Mouse (Mus musculus): ENCODE data around the gene Eif5a. TPM values are rescaled to one million over a fixed set of nuclear protein-coding genes. Genes with fewer than 3 reads are reported as not detected.

Gene Eif5a
- polyA plus RNA-seq, 1 experiment from 2014 or later: 2,108 TPM

DNA sequence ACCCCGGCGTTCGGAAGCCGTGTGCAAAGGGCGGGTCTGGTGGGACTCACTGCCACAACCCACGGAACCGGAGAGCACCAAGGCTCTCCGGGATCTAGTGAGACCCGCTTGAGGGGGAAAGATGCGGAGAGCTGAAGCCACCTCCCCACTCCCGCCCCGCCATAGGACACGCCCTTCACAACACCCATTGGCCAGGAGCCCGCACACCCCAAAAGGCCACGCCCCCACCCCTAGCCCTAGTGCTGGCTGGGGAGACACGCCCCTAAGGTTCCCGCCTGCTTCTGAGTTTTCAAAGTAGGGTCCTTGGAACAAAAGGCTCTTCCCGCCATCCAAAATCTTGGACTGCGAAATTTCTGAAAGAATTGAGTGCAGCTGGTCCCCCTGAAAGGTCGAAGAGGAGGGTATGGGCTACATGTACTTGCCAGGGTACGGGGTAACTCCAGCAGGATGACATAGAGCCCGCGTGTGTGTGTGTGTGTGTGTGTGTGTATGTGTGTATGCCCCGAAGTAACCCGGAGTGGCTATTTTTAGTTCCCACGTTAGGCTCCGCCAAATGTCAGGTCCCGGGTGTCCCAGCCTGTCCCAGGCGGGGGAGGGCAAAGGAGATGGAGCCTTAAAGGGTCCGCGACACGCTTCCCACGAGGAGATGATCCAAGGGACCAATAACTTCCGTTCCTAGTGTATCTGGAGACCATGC lies 26.5 kb upstream of the Eif5a start, which contains the start of gene Slc2a4:
Gene Slc2a4, minus strand, starts transcription at position 123 of the 697 bp plus-strand sequence.
- WGBS: under 1% methylated on average over 34 of the region's 34 CpGs
- H3K4me1 ChIP-seq (ENCODE audit: control insufficient read depth, insufficient read depth, low read length): peaks cover 9% of the 10 kb centered on the region; the same call in 1 of the 2 replicates
- H3K4me2 ChIP-seq (replicated peaks; ENCODE audit: low read depth, low read length): peak within 1 kb of the TSS; percentile 78
- ATAC-seq (ENCODE audit: low FRiP score, low TSS enrichment): peak; percentile 94
- peak within 1 kb of the TSS; percentile 90 for H3K27ac ChIP-seq (ENCODE audit: low read depth, low read length)
- no peaks in the 10 kb centered on the region for H3K27me3 ChIP-seq (ENCODE audit: control insufficient read depth, insufficient read depth, low read length)
- peak within 1 kb of the TSS; percentile 65 for H3K9ac ChIP-seq (ENCODE audit: low read depth, low read length)
- peaks cover 14% of the 10 kb centered on the region for H3K36me3 ChIP-seq (ENCODE audit: control insufficient read depth, insufficient read depth, low read length)
- no peaks in the 10 kb centered on the region for H3K9me3 ChIP-seq (ENCODE audit: control insufficient read depth, low read length)
- H3K4me3 ChIP-seq (ENCODE audit: low read length): peak within 1 kb of the TSS; percentile 58

DNA sequence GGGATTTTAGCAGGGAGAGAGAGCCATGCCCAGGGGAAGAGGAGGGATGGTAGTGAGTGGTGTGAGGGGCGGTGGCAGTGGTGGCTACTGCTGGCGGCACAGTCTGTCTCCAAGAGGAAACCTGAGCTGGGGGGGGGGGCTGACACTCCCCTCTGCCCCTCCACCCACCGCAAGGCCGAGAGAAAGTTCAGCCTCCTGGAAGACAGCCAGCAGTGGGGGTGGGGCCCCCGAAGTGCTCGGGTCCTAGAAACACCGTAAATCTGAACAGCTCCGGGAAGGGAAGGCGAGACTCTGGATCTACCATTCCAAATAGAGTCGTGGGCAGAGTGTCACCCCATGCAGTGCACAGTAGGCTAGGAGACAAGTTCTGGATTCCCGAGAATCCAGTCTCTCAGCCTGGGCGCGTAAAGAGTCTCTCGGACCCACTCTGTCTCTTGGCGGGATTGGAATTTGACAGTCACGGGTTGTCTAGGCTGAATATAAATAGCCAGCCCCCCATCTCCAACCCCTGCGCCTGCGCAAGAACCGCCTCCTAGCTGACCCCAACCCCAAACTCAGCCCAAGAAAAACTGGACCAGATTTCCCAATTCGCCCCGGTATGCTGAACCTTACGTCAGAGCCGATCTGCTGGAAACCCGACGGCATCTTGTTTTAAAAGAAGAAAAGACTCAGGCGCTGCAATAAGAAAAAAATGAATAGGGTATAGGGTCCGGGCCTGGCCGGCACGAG lies 25.7 kb upstream of the Eif5a start:
- Histone ChIP-seq H3K4me2 (replicated peaks; ENCODE audit: low read depth, low read length) (peak overlapping the region; percentile 78), H3K36me3 (ENCODE audit: control insufficient read depth, insufficient read depth, low read length) (peaks cover 18% of the 10 kb centered on the region), H3K9ac (ENCODE audit: low read depth, low read length) (peak overlapping the region; percentile 65), H3K4me1 (ENCODE audit: control insufficient read depth, insufficient read depth, low read length) (peaks cover 9% of the 10 kb centered on the region; the same call in 1 of the 2 replicates), H3K27ac (ENCODE audit: low read depth, low read length) (peak overlapping the region; percentile 90), H3K4me3 (ENCODE audit: low read length) (peak overlapping the region; percentile 58), H3K27me3 (ENCODE audit: control insufficient read depth, insufficient read depth, low read length) (no peaks in the 10 kb centered on the region), H3K9me3 (ENCODE audit: control insufficient read depth, low read length) (no peaks in the 10 kb centered on the region)
- 2% methylated on average over 29 of the region's 29 CpGs for WGBS
- ATAC-seq (ENCODE audit: low FRiP score, low TSS enrichment): peak; percentile 54

DNA sequence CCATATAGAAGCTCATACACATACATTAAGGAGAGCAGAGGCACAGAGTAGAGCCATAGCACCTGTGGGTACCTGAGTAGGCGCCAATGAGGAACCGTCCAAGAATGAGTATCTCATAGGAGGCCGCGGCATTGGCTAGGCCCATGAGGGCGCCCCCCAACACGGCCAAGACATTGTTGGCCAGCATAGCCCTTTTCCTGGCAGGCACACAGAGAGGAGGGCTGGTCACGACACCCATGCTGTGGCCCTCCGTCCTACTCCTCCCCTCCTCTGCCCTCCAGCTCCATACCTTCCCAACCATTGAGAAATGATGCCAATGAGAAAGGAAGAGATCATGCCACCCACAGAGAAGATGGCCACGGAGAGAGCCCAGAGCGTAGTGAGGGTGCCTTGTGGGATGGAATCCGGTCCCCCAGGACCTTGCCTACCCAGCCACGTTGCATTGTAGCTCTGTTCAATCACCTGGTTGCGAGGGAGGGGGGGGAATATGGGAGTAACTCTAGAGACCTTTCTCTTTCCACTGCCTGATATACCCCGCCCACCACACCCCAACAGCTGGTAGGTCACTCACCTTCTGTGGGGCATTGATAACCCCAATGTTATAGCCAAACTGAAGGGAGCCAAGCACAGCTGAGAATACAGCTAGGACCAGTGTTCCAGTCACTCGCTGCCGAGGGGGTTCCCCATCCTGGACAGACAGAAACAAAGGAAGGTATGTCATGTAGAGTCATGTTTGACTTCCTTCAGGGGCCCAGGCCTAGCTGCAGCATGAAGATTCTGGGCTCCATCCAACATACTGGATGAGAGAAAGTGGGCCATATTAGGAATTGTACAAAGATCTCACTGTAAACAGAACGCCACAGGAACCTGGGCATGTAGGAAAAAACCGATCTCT lies 24.5 kb upstream of the Eif5a start:
- peaks cover 9% of the 10 kb centered on the region; the same call in 1 of the 2 replicates for H3K4me1 ChIP-seq (ENCODE audit: control insufficient read depth, insufficient read depth, low read length)
- H3K27ac ChIP-seq (ENCODE audit: low read depth, low read length): no peak overlapping the region
- H3K9me3 ChIP-seq (ENCODE audit: control insufficient read depth, low read length): no peaks in the 10 kb centered on the region
- no peak for ATAC-seq (ENCODE audit: low FRiP score, low TSS enrichment)
- H3K4me3 ChIP-seq (ENCODE audit: low read length): peak overlapping the region; percentile 58; the same call in 1 of the 2 replicates
- H3K36me3 ChIP-seq (ENCODE audit: control insufficient read depth, insufficient read depth, low read length): peaks cover 18% of the 10 kb centered on the region
- H3K27me3 ChIP-seq (ENCODE audit: control insufficient read depth, insufficient read depth, low read length): no peaks in the 10 kb centered on the region
- H3K4me2 ChIP-seq (replicated peaks; ENCODE audit: low read depth, low read length): peak overlapping the region; percentile 78; the same call in 1 of the 2 replicates
- H3K9ac ChIP-seq (ENCODE audit: low read depth, low read length): no peak overlapping the region
- WGBS: 92% methylated on average over 18 of the region's 18 CpGs

DNA sequence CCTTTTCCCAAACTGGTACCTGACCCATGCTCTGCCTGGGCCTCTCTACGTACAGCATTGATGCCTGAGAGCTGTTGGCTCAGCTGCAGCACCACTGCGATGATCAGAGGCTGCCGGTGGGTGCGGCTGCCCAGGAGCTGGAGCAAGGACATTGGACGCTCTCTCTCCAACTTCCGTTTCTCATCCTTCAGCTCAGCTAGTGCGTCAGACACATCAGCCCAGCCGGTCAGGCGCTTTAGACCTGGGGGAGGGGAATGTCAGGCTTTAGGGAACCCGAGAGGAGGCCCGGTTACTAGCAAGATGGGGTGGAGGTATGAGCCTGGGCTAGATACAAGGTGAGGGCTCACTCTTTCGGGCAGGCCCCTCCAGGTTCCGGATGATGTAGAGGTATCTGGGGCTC lies 23.5 kb upstream of the Eif5a start:
- Histone ChIP-seq H3K4me1 (ENCODE audit: control insufficient read depth, insufficient read depth, low read length) (peaks cover 9% of the 10 kb centered on the region; the same call in 1 of the 2 replicates), H3K4me2 (replicated peaks; ENCODE audit: low read depth, low read length) (no peak overlapping the region), H3K27ac (ENCODE audit: low read depth, low read length) (no peak overlapping the region), H3K9ac (ENCODE audit: low read depth, low read length) (0 out of 2 replicates have a peak overlapping the region, but pooled peaks have one; percentile 12), H3K27me3 (ENCODE audit: control insufficient read depth, insufficient read depth, low read length) (no peaks in the 10 kb centered on the region), H3K4me3 (ENCODE audit: low read length) (no peak overlapping the region), H3K9me3 (ENCODE audit: control insufficient read depth, low read length) (no peaks in the 10 kb centered on the region), H3K36me3 (ENCODE audit: control insufficient read depth, insufficient read depth, low read length) (peaks cover 18% of the 10 kb centered on the region)
- 62% methylated on average over 13 of the region's 13 CpGs for WGBS
- ATAC-seq (ENCODE audit: low FRiP score, low TSS enrichment): no peak

DNA sequence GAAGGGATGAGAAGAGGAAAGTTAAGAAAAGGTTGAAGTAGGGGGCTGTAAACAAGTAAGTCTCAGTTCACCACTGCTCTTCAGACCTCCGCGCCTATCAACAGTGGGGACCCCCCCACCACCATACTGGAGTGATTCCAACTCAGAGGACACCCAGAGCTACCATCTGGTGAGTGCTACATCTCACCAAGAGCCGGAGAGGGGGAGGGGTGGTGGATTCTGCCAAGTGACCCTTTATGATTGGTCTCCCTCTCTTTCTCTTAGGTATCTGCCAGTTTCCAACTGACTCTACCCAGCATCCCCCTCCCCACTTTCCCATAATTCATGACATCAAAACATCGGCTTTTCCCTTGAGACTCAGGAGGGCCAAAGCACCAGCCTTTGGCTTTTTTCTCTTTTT lies 19.2 kb upstream of the Eif5a start:
- no peak for ATAC-seq (ENCODE audit: low FRiP score, low TSS enrichment)
- 63% methylated on average over 4 of the region's 4 CpGs for WGBS
- H3K36me3 ChIP-seq (ENCODE audit: control insufficient read depth, insufficient read depth, low read length): peaks cover 18% of the 10 kb centered on the region

DNA sequence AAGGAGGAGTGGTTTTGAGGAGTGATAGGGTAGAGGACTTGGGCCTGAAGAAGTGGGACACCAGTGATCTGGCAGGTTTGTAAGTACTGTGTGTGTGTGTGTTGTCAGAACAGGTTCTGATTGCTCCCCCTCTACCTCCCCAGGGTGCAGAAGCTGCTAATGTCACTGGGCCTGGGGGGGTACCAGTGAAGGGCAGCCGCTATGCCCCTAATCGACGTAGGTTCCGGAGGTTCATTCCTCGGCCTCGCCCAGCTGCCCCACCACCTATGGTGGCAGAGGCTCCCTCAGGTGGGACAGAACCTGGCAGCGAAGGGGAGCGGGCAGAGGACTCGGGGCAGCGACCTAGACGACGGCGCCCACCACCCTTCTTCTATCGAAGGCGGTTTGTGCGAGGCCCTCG lies 18.0 kb upstream of the Eif5a start:
- Histone ChIP-seq H3K27me3 (ENCODE audit: control insufficient read depth, insufficient read depth, low read length) (peaks cover 9% of the 10 kb centered on the region; the same call in 1 of the 2 replicates), H3K36me3 (ENCODE audit: control insufficient read depth, insufficient read depth, low read length) (peaks cover 10% of the 10 kb centered on the region), H3K27ac (ENCODE audit: low read depth, low read length) (no peak overlapping the region), H3K9me3 (ENCODE audit: control insufficient read depth, low read length) (no peaks in the 10 kb centered on the region), H3K9ac (ENCODE audit: low read depth, low read length) (no peak overlapping the region; the same call in 1 of the 2 replicates), H3K4me1 (ENCODE audit: control insufficient read depth, insufficient read depth, low read length) (peaks cover 8% of the 10 kb centered on the region), H3K4me3 (ENCODE audit: low read length) (no peak overlapping the region), H3K4me2 (replicated peaks; ENCODE audit: low read depth, low read length) (no peak overlapping the region)
- no peak for ATAC-seq (ENCODE audit: low FRiP score, low TSS enrichment)
- 94% methylated on average over 17 of the region's 17 CpGs for WGBS

More for the DNA sequence above, 19.2 kb upstream of the Eif5a start:
- H3K9me3 ChIP-seq (ENCODE audit: control insufficient read depth, low read length): no peaks in the 10 kb centered on the region
- H3K27ac ChIP-seq (ENCODE audit: low read depth, low read length): no peak overlapping the region
- peaks cover 4% of the 10 kb centered on the region for H3K4me1 ChIP-seq (ENCODE audit: control insufficient read depth, insufficient read depth, low read length)
- no peak overlapping the region for H3K4me3 ChIP-seq (ENCODE audit: low read length)
- H3K9ac ChIP-seq (ENCODE audit: low read depth, low read length): no peak overlapping the region
- peaks cover 6% of the 10 kb centered on the region; the same call in 1 of the 2 replicates for H3K27me3 ChIP-seq (ENCODE audit: control insufficient read depth, insufficient read depth, low read length)
- H3K4me2 ChIP-seq (replicated peaks; ENCODE audit: low read depth, low read length): no peak overlapping the region

DNA sequence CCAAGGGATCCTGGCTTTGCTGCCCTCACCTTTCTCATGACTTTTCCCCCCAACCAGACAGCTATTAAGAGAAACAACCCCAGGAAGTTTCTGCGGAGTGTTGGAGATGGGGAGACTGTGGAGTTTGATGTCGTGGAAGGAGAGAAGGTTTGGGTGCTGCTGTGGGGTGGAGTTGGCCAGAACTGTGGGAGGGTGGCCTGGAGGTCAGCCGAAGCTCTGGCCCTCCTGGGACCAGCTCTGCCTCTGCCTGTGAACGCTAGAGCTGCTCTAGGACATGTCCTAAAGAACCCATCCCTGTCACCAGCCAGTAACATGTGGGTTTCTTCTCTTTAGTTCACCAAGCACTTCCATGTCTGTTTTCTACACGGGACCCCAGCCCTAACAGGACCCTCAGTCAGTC lies 17.4 kb upstream of the Eif5a start:
- no peaks in the 10 kb centered on the region for H3K9me3 ChIP-seq (ENCODE audit: control insufficient read depth, low read length)

DNA sequence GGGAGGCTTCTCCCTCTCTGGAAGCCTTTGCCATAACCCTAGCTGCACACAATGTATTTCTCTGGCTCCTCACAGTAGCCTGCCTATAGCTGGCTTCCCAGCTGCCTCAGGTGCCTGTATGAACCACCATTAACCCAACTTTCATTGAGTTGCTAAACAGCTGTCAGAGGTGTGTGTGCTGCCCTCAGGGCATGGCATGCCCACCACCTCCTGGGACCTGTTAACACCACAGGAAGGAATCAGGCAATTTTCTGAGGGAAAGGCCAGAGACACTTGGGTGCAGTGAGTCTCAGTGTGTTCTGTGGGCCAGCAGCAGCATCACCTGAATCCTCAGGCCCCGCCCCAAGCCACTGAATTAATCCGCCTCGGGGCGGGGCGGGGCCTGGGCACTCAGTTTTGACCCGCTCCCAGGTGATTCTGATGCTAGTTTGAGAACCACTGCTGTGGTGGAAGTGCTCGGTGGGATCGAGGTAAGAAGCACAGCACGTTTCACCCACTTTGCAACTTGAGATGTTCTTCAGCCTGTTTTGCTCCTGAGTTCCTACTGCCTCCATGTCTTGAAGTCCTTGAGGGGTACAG lies 16.7 kb upstream of the Eif5a start:
- no peak overlapping the region for H3K4me2 ChIP-seq (replicated peaks; ENCODE audit: low read depth, low read length)
- H3K4me3 ChIP-seq (ENCODE audit: low read length): no peak overlapping the region
- H3K27me3 ChIP-seq (ENCODE audit: control insufficient read depth, insufficient read depth, low read length): peaks cover 9% of the 10 kb centered on the region; the same call in 1 of the 2 replicates
- H3K9me3 ChIP-seq (ENCODE audit: control insufficient read depth, low read length): no peaks in the 10 kb centered on the region
- peaks cover 4% of the 10 kb centered on the region; the same call in 1 of the 2 replicates for H3K36me3 ChIP-seq (ENCODE audit: control insufficient read depth, insufficient read depth, low read length)
- 32% methylated on average over 9 of the region's 9 CpGs for WGBS
- H3K9ac ChIP-seq (ENCODE audit: low read depth, low read length): no peak overlapping the region
- H3K4me1 ChIP-seq (ENCODE audit: control insufficient read depth, insufficient read depth, low read length): peaks cover 13% of the 10 kb centered on the region
- H3K27ac ChIP-seq (ENCODE audit: low read depth, low read length): no peak overlapping the region
- ATAC-seq (ENCODE audit: low FRiP score, low TSS enrichment): no peak

More for the DNA sequence above, 17.4 kb upstream of the Eif5a start:
- Histone ChIP-seq H3K27ac (ENCODE audit: low read depth, low read length) (no peak overlapping the region), H3K27me3 (ENCODE audit: control insufficient read depth, insufficient read depth, low read length) (peaks cover 9% of the 10 kb centered on the region; the same call in 1 of the 2 replicates), H3K36me3 (ENCODE audit: control insufficient read depth, insufficient read depth, low read length) (peaks cover 5% of the 10 kb centered on the region; the same call in 1 of the 2 replicates), H3K9ac (ENCODE audit: low read depth, low read length) (no peak overlapping the region), H3K4me2 (replicated peaks; ENCODE audit: low read depth, low read length) (no peak overlapping the region), H3K4me3 (ENCODE audit: low read length) (no peak overlapping the region), H3K4me1 (ENCODE audit: control insufficient read depth, insufficient read depth, low read length) (peaks cover 13% of the 10 kb centered on the region)
- WGBS: 65% methylated on average over 5 of the region's 5 CpGs
- ATAC-seq (ENCODE audit: low FRiP score, low TSS enrichment): no peak

Data from kidney, embryonic 14.5 days (tissue).